Mouse (Mus musculus): Measurements from ENCODE around the gene Ltb4r2.
A peak's percentile ranks its signal among the peaks of the same experiment; 100 is the strongest.

Gene Ltb4r2

DNA sequence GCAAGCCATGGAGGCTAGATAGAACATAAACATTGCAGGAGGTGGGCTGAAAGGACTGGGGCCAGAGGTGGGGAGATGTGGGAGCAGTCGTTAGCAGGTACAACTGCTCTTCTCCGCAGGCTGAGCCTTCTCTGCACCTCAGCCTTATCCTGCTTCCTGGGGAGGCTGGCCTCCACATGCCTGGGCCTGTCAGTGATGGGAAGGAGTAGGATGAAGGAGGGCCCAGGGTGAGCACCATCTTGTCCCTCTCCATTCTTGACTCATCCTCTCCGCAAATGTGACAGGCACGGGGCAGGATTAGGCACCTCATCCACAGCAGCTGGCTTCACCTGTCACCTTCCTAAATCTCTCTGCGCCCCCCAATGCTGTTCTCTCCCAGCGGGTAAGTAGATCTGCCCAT is at the start of gene Ltb4r2:
Gene Ltb4r2, plus strand, starts transcription at position 266 of the 400 bp plus-strand sequence.
- DNase-seq, result no peak

DNA sequence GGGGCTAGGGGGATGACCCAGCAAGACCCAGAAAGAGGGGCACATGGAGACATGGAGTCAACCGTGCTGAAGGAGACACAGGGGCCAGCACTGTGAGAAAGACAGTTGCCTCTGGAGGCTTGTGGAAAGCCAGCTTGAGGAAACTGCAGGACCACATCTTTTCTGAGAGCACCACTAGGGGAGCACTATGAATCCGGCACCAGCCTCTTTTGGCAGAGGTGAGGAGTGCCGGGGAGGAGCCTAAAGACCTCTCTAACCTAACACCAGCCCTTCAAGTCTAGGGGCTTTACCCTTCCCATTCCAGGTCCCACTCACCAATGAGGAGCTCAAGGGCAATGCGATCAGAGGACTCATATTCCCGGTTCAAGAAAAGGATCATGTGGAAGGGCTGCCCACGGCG is 49.4 kb upstream of the Ltb4r2 start:
- no peak for DNase-seq

DNA sequence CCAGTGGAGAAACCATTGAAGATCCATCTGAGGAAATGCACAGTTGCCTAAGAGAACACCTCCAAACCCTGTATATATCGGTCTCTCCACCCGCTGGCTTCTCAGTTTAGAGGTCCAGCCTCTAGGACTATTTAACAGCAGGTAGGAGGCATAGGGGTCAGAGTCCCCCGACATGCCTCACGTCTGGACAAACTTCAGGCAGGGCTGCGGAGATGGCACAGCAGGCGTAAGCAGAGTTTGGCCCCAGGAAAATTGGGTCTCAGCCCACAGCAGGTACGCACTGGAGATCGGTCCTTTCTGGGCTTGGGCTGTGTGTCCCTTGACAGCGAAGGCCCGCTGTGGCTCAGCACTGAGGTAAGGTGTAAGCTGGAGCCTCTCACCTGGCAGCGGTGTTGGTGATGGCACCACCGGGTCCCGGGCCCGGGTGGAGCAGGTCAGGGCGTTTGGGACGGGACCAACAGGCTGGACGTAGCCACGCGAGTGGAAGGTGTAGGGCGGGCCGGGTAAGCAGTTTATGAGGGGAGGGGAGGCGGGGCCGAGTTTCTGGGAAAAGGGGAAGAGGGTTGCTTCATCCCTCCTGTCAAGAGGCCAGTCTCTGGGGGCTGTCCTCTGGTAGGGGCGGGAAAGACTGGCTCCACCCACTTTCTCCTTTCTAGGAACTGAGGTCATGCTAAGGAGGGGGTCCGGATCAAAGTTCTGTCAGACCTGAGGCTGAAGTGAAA is 48.1 kb upstream of the Ltb4r2 start:
- no peak for DNase-seq

DNA sequence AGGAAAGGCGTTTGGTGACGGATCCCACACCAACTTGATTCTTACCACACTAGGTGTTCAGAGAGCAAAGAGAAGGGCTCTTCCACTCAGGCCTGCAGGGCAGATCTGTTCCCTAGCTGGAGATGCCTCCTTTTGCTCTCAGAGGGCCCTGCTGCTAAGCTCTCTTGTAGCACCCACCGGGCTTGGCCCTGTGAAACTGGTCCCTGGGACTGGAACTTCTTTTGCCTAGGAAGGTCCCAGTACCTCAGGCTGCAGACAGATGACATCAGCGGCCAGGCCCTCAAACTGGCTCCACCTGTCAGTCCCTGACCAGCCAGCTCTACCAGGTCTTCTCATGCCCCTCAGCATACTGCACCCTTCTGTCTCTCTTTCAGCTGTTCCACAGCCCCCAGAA is 47.5 kb upstream of the Ltb4r2 start, which contains the start of gene Tgm1:
Gene Tgm1, minus strand, starts transcription at position 198 of the 394 bp plus-strand sequence.
- DNase-seq, result no peak

DNA sequence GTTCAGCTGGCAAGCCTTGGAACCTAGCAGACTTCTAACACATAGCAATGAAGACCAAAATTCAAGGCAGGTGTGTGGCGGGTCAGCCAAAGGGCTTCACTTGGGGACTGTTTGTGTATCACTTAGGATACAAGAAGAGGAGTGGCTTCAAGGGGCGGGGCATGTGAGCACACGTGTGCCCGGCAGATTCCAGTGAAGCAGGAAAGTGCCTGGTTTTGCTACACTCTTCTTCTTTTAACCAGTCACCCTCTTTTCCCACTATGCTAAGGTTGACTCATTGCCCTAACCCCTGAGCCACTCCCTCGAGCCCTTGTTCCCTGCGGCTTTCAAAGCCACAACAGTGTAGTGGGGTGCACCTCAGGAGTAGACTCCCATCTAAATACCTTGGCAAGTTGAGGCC is 46.3 kb upstream of the Ltb4r2 start:
- no peak for DNase-seq

DNA sequence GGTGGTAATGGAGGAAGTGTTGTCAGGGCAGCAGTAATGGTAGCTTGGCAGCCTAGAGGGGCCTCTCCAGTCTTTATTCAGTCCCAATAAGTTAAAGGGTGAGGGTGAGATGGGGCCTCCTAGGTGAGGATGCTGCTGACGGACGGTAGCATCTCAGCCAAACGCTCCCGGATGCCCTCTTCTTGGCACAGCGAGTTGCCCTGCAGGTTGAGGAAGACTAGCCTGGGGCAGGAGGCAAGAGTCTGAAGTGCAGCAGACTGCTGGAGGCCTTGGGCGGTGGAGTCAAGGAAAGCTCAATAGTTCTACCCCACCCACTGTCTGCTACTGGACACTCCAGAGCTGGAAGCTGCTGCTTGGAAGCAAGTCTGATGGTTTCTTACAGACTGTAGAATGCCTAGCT is 45.0 kb upstream of the Ltb4r2 start:
- no peak for DNase-seq

DNA sequence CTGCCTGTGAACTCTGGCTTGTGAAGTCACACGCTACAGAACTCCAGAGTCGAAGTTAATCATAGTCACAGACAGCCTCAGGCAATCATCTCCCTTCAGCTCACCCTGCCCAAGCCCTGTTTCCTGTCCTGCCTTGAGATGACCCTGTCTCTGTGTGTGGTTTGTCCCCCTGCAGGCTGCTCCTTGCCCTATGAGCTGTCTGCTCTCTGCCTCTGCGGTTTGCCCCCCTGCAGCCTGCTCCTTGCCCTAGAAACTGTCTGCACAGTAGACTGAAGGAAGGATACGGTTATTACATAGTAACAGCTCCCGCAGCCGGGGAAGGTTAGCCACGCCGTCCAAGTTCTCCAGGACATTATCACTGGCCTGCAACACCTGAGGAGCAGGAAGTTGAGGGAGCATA is 44.3 kb upstream of the Ltb4r2 start:
- no peak for DNase-seq

DNA sequence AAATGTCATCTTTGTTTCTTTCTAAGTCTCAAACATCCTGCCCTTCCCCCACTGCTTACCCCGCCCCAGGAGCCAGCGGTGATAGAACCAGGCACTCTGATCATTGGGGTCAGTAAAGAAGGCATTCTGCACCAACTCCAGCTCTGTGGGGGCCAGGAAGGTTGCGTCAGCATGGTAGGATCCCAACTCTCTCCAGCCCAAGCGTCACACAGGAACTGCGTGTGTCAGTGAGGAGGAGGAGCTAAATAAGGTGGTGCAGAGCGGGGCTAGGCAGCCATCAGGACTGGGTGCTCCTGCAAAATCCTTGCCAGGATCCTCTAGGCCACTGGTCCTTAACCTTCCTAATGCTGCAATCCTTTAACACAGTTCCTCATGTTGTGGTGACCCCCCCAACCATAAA is 41.5 kb upstream of the Ltb4r2 start:
- no peak for DNase-seq

DNA sequence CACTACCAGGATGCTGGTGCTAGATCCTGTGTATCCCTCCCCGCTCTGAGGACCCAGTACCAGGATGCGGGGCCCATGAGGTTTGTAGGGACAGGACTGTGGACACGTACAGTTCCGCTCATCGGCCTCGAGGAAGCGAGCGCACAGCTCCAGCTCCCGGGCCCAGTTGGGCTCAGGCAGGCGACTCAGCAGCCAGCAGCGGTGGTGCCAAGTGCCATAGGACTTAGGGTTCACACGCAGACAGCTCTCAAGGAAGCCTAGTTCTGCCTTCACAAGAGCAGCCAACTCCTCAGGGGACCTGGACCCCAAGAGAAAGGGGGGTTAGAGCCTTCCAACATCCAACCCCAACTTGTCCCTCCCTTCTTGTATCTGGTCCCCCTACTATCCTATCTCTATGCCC is 40.6 kb upstream of the Ltb4r2 start:
- DNase-seq, result no peak

DNA sequence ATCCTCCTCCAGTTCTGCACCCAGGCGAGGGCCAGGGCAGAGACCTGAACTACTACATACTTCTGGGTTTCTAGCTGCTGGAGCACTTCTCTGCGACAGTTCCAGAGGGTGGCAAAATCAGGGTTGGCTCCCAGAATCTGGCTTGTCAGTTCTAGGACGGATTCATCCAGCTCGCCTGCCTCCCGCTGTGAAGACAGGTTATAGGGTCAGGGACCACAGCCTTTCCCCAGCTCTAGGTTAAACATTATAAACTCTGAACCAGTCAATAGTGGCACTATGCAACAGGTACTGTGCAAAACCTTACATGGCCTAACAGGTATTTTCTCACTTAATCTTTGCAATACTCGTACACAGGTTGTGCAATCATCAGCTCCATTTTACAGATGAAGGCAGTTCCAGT is 40.2 kb upstream of the Ltb4r2 start:
- peak; percentile 33 for DNase-seq

DNA sequence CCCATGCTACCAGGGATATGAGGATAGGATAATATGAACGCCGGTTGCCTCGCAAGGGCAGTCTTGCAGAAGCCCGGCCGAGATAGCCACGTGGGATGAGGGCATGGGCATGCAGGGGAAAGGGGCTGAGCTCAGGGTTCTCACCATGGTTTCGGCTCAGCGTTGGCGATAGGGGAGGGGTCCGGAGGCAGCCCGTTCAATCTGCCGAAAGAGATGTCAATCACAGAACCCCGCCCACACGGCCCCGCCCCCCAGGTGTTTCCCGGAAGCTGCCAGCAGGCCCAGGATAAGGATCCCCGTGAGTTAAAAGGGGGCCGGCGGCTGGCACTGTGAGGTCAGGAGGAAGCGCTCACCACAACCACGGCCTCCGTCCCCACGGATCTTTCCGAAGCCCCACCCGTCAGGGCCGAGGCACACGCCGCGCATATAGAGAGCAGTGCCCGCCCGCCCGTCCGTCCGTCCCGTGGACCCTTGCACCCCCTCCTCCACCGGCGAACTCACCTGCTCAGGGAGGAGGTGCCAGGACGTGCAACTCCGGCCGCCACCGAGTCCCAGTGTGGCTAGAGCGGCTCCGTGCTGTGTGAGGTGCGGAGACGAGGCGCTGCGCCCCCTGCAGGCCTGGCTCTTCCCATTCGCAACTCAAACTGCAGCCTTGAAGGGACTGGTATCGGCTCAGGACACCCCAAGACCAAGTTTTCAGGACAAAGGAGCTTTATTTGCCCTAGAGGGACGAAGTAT is 39.4 kb upstream of the Ltb4r2 start, which contains the start of gene Rabggta:
Gene Rabggta, minus strand, starts transcription at position 564 of the 738 bp plus-strand sequence.
- DNase-seq, result peak; percentile 93

DNA sequence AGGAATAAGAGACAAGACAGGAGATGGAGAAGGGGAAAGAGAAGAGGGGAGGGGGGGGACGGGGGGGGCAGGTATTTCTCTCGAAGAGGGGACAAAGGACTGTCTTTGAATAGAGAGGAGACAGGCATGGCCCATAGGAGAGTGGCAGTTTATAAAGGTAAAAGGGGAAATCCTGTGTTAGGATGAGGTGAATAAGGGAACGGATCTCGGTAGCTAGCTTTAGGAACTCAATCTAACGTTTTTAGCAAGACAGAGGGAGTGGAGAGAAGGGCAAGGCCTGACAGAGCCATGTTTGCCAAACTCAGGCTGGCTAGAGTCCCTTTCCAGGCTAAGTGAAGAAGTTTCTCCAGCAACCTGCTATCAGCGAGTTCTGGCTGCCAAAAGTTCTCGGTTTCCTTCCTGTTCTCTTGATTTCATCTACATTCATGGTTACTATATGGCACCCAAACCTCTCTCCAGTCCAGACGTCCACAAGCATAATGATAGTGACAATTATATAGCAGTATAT is 38.7 kb upstream of the Ltb4r2 start:
- DNase-seq, result peak; percentile 29

DNA sequence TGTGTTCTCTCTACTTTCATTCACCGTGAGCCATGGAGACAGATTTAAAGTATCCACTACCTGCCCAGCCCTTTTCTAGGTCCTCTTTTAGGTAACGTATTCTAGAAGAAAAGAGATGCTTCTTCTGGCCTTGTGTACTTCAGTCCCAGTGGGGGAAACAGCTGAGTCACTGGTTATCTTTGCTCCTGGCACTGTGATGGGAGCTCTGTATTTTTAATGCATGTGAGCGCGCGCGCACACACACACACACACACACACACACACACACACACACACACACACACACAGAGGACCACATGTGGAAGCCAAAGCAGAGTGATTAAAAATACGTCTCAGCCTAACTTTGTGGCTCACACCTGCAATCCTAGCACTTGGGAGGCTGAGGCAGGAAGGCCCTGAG is 37.8 kb upstream of the Ltb4r2 start:
- no peak for DNase-seq

DNA sequence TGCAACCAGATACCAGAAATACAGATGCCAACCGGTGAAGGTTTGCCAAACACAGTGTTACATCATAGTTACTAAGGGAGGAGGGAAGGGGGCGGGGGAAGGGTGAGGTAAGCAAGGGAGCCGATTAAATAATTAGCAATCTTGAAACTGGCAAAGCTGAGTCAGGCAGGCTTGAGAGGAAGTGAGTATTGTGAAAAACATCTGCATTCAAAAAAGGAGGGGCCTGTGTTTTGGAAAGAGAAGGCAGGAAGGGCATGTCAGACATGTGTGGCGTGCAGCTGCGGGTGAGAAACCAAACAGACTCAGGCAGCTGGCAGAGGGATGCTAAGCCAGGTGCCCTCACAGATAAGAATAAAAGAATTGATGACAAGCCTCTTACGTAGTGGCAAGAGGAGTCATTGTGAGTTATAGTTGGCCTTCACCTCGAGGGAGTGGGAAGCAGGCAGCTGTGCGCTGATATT is 36.8 kb upstream of the Ltb4r2 start:
- no peak for DNase-seq

DNA sequence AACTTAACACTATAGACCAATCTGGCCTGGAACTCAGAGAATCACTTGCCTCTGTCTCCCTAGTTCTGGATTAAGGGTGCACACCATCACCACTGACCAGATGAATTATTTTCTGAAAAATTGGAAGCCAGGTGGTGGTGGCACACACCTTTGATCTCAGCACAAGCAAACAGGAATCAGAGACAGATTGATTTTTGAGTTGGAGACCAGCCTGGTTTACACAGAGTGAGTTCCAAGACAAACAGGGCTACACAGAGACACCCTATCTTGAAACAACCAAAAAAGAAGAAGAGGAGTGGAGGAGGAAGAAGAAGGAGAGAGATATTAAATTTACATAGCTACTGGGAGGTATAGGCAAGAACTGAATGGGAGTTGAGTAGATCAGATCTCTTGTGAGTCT is 35.0 kb upstream of the Ltb4r2 start:
- DNase-seq, result no peak

DNA sequence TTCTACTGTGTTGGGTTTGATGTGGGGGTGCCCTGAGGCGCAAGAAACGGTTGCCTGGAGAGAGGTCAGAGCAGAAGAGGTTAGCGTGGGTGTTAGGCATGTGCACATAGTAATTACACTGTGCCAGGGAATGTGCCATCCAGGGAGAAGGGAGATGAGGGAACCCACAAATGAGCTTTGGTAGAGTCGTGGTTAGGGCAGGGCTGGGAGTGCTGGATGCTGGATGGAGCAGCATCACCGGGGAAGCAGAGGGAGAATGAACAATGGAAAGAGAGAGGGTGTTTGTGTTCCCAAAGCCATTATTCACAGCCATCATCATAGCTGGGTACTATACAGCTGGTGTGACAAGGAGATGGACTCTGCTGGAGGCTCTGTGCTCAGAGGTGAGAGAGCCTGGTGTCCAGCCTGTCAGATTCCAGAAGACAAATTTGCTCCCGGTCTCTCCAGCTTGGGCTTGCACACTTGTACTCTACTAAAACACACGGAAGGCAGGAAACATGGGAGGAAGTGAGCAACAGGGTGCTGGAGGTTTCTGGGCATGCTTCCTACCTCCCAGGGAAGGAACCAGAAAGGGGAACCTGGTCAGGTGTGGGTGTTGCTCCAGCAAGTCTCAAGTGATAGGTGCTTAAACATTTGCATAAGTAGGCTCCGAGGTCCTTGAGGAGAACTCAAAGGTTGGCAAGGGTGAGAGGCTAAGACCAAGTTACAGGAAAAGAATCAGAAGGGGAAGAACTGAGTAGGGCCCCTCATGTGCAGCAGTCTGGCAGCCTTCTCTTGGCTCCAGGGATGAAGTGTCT is 33.1 kb upstream of the Ltb4r2 start:
- DNase-seq, result no peak

DNA sequence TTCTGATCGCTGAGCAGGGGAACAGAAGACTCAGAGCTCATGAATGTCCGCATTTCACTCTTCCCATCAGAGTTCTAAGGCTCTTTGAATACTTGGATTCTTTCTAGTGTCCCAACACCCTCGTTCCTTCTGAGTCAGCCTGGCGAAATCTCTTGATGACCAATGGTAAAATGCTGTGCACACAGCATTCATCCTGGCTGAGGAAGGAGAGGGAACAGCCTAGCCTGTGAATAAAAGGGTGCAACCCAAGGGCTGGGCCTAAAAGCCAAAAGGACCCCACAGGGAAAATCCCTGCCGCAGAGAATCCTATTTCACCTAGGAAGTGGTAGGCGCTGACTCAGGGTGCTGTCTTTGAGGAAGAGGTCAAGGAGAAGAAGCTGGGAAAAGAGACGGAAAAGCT is 31.1 kb upstream of the Ltb4r2 start:
- DNase-seq, result no peak

DNA sequence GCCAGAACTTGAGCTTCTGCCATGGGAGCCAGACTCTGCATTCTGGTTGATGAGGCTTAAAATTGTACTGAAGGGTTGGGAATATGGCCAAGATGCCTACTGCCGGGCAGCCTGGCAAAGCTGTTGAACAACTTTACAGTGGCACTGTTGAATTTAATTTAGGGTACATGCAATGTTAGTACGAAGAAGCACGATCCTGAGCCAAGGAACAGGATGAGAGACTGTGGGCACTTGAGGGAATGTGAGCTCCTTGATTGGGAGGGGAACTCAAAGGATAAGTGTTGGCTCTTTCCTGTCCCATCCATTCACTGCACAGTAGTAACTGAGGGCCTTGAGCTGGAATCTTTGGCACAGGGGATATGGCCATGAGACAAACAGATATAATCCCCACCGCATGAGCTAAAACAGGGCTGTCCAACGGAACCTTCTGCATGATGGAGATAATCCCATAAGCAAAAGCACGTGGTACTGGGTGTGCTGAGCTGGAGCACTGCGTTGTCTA is 30.6 kb upstream of the Ltb4r2 start:
- no peak for DNase-seq

DNA sequence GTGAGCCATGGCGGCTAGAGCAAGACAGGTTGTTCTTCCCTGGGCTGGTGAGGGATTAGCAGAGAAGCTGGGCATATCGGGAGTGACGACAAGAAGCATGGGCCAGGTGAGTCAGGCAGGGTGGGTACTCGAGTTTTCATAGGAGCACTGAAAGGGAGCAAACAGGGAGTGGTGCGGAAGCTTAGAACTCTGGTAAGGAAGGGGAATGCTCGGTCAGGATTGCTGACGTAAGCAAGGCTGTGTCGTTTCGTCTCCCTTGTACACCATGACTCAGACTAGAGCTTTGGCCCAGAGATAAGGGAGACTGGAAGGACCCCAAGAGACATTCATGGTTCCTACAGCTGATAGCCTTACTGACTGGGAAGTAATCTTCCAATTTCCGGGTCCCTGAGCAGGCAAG is 27.3 kb upstream of the Ltb4r2 start:
- no peak for DNase-seq

DNA sequence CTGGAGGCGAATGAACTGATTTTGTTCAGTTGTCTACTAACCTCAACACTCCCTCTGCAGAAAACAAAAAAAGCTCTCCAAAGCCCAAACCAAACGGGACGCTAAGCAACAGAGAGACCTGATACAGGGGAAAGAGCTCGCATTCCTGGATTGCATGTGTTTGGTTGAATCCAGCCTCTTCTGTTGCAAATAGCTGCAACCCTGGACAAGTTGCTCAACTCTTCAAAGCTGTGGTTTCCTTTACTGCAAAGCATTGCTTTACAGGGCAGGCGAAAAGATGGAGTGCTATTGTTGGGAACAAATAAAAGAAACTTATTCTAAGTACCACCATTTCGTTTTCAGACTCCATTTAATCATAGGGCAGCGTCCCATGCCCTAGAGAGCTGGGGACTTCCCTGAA is 26.4 kb upstream of the Ltb4r2 start:
- DNase-seq, result no peak

DNA sequence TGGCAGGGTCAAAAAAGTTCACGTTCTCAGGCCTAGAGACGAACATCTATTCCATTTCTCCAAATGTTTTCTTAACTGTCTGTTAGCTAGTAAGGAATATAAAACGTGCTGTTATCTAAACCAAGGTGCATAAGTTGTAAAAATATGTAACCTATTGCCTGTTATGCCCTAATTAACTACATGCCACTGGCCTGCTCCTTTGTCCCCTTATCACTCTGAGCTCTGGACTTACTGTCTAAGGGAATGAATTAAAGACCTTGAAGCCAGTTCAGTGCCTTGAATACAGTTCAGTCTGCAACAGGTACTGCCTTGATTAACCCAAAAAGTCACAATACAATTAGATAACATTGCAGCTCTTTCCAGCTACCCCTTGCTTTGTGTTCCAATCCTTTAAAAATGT is 25.9 kb upstream of the Ltb4r2 start:
- DNase-seq, result no peak

DNA sequence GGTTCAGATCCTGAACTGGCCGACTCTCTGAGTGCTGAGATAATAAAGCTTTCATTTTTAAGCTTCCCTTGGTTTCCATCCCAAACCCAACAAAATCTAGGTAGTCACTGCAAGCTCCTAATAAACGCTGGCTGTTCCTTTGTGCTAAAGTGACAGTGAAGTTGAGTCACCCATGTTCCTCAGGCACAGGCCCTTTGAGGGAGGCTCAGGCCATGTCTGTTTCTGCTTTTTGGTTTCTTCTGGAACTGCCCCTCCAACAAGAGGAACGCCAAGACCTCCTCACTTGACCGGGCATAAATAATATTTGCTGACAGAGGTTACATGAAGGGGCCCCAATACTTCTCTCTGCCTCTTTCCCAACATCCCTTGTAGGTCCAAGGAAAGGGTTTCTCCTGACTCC is 25.5 kb upstream of the Ltb4r2 start:
- DNase-seq, result no peak

DNA sequence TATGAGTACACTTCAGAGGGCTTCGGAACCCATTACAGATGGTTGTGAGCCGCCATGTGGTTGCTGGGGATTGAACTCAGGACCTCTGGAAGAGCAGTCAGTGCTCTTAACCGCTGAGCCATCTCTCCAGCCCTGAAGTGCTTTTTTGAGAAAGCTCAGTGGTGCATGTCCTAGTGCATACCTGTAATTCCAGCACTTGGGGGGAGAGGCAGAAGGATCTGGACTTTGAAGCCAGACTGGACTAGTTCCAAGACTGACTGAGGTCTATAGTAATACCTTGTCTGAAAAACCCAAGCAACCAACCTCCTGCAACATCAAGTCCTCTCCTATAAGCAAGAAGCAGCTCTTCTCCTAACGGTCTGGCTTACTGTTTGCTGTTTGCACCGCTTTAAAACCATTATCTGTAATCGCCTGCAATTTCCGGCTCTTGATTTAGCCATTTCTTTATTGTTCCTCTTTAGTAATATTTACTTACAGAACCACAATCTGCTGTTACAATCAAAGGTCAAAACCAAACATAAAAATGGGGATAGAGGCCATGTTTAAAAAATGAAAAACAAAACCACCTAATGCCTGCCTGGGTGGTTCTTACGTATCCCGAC is 24.0 kb upstream of the Ltb4r2 start:
- no peak for DNase-seq
